Mouse (Mus musculus) ovary, postnatal 14 days (tissue): ENCODE data around the gene Marc1.

Experiments
- DNase-seq: peaks from one replicate; pipeline ENCODE4 v3.0.0; 2022; ENCODE audit warnings: low spot score

The Marc1 gene

DNA sequence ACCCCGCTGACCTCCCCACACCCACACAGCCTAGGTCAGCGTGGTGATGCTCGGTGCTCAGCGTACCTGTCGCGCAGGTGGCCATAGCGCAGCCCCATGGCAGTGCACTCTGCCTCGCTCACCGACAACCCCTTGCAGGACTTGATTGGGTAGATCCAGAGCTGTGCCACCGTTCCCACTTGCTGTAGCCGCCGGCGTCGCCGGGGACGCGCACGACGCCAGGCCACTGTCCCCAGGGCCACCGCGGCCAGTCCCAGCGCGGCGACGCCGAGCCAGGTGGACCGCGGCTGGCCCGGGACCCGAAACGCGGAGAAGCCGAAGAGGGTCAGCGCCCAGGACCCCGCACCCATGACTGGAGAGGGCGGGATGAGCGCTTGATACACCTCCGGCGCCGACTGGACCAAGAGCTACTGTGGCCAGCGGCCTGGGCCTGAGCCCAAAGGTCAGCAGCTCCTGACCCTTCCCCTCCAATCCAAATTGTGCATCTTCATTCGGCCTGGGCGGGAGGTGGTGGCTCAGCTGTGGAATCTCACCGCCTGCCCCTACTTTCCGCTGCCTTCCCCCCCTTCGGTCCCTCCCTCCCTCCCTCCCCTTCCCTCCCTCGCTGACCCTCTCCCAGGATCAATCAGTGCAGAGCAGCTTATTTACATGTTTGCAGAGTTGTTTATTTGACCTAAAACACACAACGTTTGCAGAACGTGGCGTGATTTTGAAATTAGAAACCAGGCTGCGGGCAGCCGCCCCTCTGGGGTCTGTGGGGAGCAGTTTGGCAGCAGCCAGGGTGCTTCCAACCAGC lies at the start of gene Marc1:
TSS of gene Marc1 (minus strand) at position 534 of the 796 bp plus-strand sequence.
- no peak for DNase-seq

DNA sequence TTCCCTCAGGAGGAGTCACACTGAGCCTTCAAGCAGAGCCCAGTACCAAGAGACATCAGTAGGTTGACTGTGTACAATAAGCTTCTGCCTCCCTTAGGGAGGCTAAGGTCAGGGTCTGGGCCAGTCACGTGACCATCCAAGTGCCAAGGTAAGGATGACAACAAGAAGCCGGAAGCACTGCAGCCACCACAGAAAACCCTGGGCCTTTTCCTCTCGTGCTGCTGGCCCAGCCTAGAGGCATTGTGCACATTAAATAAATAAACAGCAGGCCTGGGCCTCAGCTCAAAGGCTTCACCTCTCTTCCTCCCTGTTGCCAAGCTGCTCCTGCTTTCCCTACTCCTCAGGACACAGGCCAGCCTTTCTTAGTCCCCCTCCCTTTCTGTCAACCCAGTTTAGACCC lies 49.2 kb upstream of the Marc1 start:
- DNase-seq = no peak

DNA sequence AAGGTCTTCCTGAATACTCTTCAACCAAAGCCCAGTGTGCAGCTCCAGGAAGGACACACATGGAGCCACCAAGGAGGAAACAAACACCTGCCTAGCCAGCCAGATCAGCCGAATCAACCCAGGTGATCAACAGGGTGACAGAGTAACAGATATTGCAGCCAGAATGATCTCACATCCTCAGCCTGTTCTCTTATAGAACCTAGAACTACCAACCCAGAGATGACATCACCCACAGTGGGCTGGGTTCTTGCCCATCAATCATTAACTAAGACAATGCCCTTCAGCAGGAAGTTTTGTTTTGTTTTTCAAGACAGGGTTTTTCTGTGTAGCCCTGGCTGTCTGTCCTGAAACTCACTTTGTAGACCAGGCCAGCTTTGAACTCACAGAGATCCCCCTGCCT lies 47.1 kb upstream of the Marc1 start:
- DNase-seq = no peak

DNA sequence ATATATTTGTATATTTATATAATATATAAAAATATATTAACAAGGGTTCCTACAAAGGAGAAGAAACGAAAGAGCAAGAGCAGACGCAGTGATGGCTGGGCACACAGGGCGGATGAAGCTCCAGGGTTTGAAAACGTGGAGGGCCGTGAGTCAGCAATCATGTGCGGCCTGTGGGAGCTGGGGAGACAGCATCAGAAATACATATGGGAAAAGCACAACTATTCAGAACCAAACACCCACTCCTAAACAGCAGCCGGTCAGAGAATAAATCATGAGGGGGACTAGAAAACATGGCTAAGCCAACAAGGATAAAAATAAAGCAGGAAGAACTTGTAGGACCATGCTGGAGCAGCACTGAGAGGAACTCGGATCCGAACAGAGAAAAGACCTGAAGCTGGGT lies 46.1 kb upstream of the Marc1 start:
- no peak for DNase-seq

DNA sequence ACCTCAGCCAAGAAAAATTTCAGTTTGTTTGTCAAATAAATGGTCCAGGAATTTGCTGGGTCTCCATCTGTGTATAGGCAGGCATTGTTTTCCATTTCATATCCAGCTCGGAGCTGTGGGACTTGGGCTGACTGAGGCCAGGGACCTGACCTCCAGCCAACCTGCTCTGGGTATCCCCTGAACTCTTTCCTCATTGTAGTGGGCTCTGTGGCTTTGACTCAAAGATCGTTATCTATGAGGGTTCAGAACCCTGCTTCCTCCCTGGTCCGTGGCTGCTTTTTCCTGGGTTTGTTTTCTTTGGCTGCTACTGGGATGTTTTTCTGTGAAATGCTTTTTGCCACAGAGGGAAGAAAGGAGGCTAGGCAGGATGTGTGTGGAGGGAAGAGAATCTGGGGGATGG lies 42.8 kb upstream of the Marc1 start:
- no peak for DNase-seq

DNA sequence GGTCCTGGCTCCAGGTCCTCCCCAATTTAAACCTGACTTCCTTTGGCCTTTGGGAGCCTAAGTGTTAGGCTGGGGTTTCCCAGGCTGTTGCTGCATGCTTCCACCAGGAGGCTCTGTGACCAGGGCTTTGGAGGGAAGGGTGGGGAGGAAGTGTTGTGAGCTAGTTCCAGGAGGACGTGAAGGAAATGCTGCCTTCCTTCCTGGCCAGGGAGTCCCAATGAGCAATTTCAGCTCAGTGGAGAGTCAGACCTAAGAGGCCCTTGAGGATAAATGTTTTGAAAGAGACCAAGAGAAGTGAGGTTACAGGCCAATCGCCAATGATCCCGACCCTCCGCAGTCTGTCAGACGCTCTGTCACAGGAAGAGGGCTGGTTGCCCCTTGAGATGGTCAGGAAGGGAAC lies 42.2 kb upstream of the Marc1 start:
- DNase-seq = no peak

DNA sequence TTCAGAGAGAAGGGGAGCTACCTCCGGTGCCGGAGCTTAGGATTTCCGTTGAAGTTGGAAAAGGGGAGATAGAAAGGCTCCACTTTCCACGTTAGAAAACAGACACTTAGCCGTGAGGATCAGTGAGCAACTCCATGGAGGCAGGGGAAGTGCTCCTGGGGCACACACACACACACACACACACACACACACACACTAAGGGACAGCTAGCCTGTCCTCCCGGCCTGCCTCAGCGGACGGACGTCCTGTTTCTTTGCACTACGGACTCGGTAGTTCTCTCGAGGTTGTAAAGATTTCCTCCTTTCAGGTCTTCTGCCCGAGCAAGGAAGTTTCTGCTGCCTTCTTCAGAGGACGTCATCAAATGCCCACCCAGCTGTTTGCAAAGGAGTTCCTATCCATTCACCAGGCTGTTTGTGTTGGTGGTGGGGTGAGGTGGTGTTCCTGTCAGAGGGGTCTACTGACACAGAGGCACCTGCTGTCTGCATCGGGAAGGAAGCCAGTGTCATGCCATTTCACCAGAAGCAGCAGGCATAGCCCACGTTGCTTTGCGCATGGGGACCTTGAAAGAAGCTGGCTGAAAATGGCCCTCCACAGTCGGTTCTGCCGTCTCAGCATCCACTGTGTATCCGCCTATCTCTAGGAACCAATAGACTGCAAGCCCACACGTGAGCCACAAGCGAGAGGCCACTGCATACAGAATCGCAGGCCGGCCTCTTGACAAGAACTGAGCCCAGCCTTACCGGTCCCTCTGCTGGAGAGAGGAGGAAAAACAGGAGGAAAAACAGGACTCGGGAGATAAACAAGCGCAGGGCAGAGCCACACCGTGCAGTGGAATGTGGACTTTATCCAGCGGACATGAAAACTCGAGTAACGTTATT lies 40.9 kb upstream of the Marc1 start:
- peak; percentile 68 for DNase-seq

DNA sequence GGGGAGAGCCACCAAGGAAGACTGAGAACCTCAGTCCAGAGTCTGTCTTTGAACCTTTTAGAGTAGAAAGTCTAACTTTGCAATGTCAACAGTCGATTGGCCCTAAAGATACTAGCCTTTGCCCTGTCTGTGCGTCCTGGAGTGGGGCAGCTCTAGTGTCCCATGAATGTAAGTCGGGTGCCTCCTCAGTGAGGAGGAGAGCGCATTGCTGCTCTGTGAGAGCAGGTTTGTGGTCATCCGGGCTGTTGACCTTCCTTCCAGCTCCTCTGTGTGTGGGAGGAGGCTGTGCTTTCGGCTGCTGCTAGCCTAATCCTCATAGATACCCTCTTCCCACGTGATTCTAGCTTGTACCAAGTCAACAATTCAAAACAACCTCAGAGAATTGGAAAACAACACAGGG lies 40.1 kb upstream of the Marc1 start:
- DNase-seq = no peak

DNA sequence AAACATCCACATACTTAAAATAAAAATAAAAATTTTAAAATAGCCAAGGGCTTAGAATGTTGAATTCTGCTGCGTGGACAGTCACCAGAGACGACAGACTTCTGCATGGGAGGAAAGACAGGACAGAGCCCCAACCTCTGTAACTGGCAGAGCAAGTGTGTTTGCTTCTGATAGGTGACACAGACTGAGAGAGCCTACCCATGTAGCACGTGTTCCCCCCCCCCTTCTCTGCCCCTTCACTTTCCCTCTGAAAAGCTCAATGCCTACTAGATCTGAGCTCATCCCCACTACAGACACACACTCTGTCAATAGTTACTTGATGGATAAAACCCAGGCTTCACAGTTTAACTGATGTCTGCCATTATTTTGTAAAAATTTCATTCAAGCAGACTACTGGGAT lies 35.9 kb upstream of the Marc1 start:
- DNase-seq = no peak

DNA sequence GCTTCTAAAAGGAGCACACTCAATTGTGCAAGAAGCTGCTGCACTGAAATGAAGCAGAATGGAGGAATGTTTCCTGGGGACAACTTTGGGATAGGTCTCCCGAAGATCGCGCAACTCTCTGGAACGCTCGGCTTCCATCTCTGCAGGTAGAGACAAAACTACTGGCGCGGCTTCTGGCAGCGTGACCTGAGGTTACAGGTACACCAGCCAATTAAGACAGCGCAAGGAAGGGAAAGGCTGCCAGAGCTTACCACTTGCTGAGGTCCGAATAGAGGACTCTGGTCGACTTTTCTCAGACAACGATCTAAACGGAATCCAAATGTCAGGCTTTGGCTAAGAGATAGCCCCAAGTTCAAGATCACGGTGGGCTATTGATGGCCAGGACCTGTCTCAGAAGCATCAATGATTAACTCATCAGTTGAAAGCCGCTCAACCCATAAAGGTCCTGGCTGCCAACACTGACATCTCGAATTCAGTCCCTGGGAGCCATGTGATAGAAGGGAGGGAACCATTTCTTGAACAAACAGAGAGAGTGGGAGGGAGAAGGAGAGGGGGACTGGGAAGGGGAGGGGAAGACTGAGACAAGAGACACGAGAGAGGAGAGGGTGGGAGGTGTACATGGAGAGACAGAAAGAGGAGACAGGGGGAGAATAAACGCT lies 35.1 kb upstream of the Marc1 start, which contains the start of gene Marc2:
TSS of gene Marc2 (minus strand) at position 360 of the 659 bp plus-strand sequence.
- no peak for DNase-seq

DNA sequence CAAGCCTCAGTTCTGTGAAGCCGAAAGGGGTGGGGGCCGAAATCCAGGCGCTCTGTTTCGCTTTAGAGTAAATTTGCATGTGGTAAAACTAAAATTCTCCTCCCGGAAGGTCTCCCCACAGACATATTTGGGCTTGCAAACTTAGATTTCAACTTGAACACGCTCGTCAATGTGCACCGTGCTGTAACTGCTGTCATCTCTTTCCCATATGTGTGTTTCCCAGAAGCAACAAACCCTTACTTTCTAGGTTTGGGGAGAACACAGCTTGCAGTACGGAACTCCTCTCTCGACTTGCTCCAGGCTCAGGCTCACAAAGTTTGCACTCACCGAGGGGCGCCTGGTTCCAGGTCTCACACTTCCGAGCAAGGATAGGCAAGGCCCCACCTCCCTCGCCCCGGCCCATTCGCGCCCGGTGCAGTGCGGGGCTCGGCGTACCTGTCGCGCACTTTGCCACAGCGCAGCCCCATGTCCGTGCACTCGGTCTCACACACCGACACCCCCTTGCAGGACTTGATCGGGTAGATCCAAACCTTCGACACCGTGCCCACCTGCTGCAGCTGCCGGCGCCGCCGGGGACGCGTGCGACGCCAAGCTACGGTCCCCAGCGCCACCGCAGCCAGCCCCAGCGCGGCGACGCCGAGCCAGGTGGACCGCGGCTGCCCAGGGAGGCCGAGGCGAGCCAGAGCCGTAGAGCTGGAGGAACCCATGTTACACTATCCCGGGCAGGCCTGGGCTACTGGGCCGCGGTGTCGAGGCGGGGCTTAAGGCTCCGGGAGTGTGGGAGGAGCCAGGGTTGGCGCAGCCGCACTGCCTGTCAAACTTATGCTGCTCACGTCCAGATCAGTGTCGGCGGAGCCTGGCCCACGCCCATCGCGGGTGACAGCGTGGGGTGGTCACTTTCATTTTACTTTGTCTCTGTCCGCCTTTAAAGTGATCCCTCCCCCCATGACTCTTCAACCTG lies 34.3 kb upstream of the Marc1 start:
- DNase-seq = peak; percentile 81

DNA sequence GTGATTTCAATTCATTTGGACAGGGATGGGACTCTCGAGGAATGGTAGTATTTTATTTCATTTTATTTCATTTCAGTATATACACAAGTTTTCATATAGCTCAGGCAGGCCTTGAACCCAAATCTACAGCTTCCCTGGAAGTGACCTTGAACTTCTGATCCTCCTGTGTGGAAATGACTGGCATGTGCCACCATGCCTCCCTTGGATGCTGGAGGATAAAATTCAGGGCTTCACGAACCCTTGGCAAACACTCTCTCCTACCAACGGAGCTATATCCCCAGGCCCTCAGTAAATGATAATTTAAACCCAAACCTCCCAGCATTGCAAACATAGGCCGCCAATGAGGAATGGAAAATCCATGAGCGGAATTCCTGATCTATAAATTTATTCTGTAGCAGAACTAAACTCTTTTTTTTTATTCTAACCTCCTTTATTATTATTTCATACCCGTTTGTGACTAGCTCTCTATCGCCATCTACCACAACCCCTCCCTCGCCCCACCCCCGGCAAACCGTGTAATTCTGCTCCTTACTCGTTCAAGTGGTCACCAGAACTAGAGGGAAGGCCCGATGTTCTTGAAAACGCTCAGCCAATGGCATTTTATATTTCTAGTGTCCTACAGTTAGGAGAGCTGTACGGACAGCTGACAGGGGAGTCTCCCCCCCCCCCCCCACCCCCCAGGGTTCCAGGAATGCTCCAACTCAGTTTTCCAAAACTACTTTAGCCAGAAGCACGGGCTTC lies 33.4 kb upstream of the Marc1 start:
- no peak for DNase-seq

DNA sequence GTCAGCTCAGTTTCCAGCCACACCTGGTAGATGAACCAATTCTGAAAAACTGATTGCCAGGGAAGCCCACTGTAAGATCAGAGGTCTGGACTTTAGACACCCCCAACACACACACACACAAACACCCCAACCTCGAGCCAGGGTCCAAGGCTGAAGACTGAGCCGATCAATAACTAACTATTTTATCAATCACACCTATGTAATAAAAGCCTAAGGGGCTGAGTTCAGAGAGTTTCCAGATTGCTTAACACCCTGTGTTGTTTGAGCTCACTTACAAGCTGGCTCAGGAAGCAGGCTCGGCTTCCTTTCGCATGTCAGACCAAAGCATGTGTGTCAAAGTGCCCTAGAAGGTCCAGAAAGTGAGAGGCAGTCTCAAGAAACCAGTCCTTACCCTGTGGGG lies 26.5 kb upstream of the Marc1 start:
- no peak for DNase-seq

DNA sequence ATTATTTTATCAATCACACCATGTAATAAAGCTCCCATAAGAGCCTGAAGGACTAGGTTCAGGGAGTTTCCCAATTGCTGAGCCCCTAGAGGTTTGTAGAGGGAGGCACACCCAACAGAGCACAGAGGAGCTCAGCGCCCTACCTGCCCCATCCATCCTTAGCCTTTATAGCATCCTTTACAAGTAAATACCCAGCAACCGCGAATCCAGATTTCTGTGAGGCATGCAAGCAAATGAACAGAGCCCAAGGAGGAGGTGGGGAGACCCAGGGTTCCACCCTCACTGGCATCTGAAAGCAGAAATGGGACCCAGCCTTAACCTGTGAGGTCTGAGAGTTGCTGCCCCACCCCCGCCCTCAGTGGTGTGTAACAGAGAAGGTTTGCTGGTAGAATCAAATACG lies 25.2 kb upstream of the Marc1 start:
- DNase-seq = no peak

DNA sequence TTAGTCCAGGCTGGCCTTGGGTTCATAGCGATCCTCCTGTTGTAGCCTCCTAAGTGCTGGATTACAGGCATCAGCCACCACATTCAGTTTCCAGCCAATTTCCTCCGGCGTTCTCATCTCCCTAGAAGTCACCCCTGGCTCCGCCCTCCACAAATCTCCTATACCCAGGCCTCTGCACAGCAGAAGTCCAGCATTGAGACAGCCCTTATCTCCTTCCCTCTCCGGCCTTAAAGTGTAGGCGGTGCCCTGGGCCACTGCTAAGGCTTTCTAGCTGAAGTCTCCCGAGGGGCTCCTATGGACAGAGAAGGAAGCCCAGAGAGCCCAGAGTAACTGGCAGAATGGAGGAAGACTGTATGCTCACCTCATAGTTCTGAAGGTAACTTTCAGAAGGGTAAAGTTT lies 22.4 kb upstream of the Marc1 start:
- no peak for DNase-seq

DNA sequence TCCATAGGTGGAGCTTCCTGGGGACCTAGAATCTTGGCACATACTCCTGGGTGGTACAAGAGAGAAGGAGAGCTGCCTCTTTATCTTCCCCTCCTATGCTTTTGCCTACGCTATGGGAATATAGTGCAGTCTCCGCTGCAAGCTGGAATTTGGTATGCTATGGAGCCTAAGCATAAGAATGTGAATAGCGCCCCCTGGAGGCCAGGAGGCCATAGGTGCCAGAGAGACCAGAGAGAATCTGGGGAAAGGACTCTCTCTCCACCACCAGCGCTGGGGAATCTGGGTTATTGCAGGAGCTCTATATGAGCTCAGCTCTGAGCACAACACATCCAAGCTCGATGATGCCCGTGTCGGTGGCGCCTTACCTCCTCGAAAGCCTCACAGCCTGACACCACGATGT lies 21.1 kb upstream of the Marc1 start:
- no peak for DNase-seq

DNA sequence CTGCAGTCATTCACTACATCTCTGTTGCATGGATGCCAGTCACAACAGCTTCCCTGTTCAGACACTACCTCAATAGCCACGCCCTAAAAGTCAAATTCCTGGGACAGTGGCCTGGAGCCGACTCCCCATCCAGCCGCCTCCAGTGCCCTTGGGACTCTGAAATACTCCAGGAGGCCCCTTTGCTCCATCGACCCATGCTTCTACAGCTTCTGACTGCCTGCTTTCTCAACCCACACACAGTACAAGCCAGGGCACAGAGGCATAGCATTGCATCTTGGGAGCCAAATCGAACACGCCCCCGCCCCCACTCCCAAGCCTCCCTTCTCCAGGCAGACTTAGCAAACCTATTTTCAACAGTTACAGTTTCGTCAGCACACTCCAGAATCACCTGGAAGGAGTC lies 18.8 kb upstream of the Marc1 start:
- no peak for DNase-seq

DNA sequence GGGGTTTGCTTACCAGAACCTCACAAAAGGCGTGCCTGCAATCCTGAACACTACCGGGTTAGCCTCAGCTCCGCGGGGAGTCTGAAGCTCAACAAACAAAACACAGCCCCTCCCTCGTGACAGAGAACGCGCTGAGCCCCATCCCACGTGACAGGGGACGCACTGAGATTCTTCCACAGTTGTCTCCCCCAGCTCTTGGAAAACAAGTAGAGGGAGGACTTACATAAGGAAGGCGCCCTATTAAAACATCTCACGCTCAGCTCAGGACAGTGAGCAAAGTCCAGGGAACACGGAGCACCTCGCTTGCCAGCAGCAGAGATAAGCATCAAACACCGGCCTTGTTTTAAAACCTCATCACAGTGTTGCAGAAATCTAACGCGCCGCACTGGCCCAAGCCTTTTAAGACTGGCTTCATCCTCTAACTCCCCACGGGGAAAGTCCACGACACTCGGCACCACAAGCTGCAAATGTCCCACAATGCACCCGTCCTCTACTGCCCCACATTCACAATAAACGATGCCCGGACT lies 16.1 kb upstream of the Marc1 start:
- no peak for DNase-seq

DNA sequence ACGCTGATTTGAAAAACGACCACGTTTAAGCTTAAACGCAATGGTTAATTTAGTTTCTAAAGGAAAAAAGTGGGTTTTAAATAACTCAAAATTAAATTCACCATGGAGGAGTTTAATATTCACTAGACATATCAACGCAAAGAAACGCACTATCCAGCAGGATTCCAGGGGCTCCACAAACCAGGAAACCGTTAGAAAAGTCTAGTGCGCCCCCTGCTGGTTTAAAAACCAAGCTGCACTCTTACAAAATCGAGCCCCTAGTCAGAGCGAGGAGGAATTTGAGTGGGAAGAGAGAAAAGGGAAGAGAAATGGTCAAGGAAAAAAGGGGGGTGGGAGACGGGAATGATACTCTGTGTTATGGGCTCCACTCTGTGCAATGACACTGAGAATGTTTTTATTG lies 14.0 kb upstream of the Marc1 start:
- peak; percentile 31 for DNase-seq

DNA sequence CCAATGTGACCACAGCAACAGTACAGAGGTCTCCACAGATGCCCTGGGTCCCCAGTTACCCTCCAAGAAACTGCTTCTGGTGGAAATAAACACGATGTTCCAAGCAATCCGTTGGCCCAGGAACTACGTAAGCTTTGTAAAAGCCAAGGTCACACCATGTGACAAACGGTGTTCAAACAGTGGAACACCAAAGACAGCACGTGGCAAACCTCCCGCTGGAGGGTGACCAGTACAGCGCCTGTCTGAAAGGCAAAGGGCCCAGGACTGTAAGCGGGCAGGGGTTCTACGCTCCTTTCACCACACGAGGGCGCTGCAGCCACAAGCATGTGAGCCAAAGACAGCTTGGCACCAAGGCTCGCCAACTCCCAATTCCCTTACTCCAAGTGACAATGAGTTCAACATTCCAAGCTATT lies 13.3 kb upstream of the Marc1 start:
- peak; percentile 93 for DNase-seq

DNA sequence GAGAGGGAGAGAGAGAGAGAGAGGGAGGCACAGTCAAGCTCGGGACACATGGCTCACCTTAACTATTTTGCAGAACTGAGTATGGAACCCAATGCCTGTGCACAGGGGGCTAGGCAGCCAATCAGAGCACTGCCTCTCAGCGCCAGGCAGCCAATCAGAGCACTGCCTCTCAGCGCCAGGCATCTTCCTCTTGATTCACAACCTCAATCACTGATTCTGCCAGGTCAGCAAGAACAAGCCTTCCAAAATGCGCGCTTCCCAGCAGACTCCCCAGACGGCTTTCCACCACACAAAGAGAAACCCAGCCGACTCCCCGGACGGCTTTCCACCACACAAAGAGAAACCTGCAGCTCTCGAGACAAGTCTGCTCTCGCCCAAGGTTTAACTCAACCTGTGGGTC lies 11.6 kb upstream of the Marc1 start:
- no peak for DNase-seq
